20 mouse cellular contexts compared by ENCODE assay signal in the genomic region with DNA sequence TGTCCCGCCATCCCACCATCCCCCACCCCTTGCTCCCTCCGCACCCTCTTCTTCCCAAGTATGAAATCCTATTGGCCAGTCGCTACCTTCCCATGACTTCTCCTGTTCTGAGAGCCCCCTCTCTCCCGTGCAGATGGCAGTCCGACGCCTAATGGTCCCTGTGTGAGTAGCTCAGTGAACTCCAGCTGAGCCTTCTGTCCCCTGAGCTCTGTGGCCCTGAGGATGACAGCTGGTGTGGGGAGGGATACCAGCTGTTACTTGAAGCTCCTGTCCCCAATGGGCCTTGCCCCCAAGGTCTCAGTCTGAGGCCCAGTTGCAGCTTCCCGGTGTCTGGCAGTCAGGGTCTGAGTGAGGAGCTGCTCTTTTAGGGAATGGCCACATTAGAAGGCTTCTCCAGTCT. TPM values are rescaled to one million over a fixed set of nuclear protein-coding genes. Genes with fewer than 3 reads are reported as not detected.
DNase-seq lines count a peak whose midpoint lies in the region; ATAC-seq and TF ChIP-seq lines count a peak whose summit lies in the region.
"Had no signal": no experiment of that assay in that cellular context is flagged by ENCODE, and none has a peak within 500 bp of the region (broad histone marks: within the 10 kb centered on the region; RNA-seq: fewer than 3 reads in every experiment).

No protein-coding gene starts in this region.

- WGBS in lung, embryonic 14.5 days = 44% methylated on average over 7 of the region's 7 CpGs
- 67% methylated on average over 7 of the region's 7 CpGs for WGBS in neural tube, embryonic 11.5 days

- DNase-seq in embryo, embryonic 10 days (ENCODE audit: low spot score) = peak; percentile 23
- no peak for DNase-seq in embryo, embryonic 9.5 days (ENCODE audit: extremely low spot score)
- DNase-seq in lung, embryonic 14.5 days = peak; percentile 40
- DNase-seq in lung, adult 18-20 months = no peak
- DNase-seq in neural tube, embryonic 11.5 days (ENCODE audit: low spot score) = peak; percentile 54
- no peak for DNase-seq in neural tube, embryonic 10.5 days (ENCODE audit: extremely low spot score, low spot score)
- DNase-seq in retina, embryonic 14.5 days (ENCODE audit: low spot score) = peak; percentile 54
- no peak for DNase-seq in cerebellum, adult 9-10 months
- DNase-seq: adrenal gland, postnatal 10 days; cerebellum, adult 8-10 months; gastrocnemius, adult 2 months; kidney, adult 2 months; kidney, postnatal 14 days; thymus, adult 18-20 months; thymus, postnatal 36 days had no signal

- H3K9me3 ChIP-seq in lung, embryonic 14.5 days (ENCODE audit: low read depth, low read length) = no peaks in the 10 kb centered on the region
- H3K9me3 ChIP-seq in neural tube, embryonic 11.5 days (ENCODE audit: control insufficient read depth, low read length) = no peaks in the 10 kb centered on the region
- H3K9me3 ChIP-seq: embryonic facial prominence, embryonic 13.5 days had no signal

- peak; percentile 47; the same call in 1 of the 2 replicates for ATAC-seq in lung, embryonic 14.5 days (ENCODE audit: insufficient read depth)
- no peak for ATAC-seq in neural tube, embryonic 11.5 days (ENCODE audit: insufficient read depth, low FRiP score, low TSS enrichment)
- ATAC-seq: forebrain, embryonic 14.5 days; inflammation-experienced regulatory T-cells, adult 6 months had no signal

- H3K4me1 ChIP-seq in lung, embryonic 14.5 days (ENCODE audit: insufficient read depth) = no peaks in the 10 kb centered on the region
- H3K4me1 ChIP-seq in neural tube, embryonic 11.5 days (ENCODE audit: control insufficient read depth, insufficient read depth, low read length) = no peaks in the 10 kb centered on the region
- H3K4me1 ChIP-seq: embryonic facial prominence, embryonic 13.5 days had no signal

- no peak overlapping the region for H3K4me3 ChIP-seq in lung, embryonic 14.5 days (ENCODE audit: low read depth, low read length)
- no peak overlapping the region for H3K4me3 ChIP-seq in neural tube, embryonic 11.5 days (ENCODE audit: low read depth, low read length)
- H3K4me3 ChIP-seq: embryonic facial prominence, embryonic 13.5 days; gastrocnemius, adult 2 months had no signal

- no peaks in the 10 kb centered on the region for H3K36me3 ChIP-seq in lung, embryonic 14.5 days (ENCODE audit: insufficient read depth)
- no peaks in the 10 kb centered on the region for H3K36me3 ChIP-seq in neural tube, embryonic 11.5 days (ENCODE audit: control insufficient read depth, insufficient read depth, low read length)
- H3K36me3 ChIP-seq: embryonic facial prominence, embryonic 13.5 days had no signal

- no peak for TF ChIP-seq CTCF in lung, embryonic 14.5 days (IDR thresholded peaks at IDR 0.05; ENCODE audit: low read depth)

- H3K27me3 ChIP-seq in lung, embryonic 14.5 days (ENCODE audit: insufficient read depth, low read length) = peaks cover 2% of the 10 kb centered on the region; the same call in 1 of the 2 replicates
- no peaks in the 10 kb centered on the region for H3K27me3 ChIP-seq in neural tube, embryonic 11.5 days (ENCODE audit: control insufficient read depth, insufficient read depth, low read length)

- no peak overlapping the region for H3K4me2 ChIP-seq in lung, embryonic 14.5 days
- no peak overlapping the region for H3K4me2 ChIP-seq in neural tube, embryonic 11.5 days (ENCODE audit: low read depth)
- H3K4me2 ChIP-seq: embryonic facial prominence, embryonic 13.5 days had no signal

- H3K9ac ChIP-seq in lung, embryonic 14.5 days = no peak overlapping the region
- no peak overlapping the region for H3K9ac ChIP-seq in neural tube, embryonic 11.5 days (ENCODE audit: low read length)
- H3K9ac ChIP-seq: embryonic facial prominence, embryonic 13.5 days had no signal

- H3K27ac ChIP-seq in lung, embryonic 14.5 days (ENCODE audit: low read depth) = no peak overlapping the region
- no peak overlapping the region for H3K27ac ChIP-seq in neural tube, embryonic 11.5 days (ENCODE audit: low read depth, low read length)
- H3K27ac ChIP-seq: embryonic facial prominence, embryonic 13.5 days; gastrocnemius, adult 2 months had no signal

RNA-seq across cellular contexts. Expression of a gene that starts 10.5 kb away (rescaled TPM):
- 0.39 and 0.47 TPM in 2 replicates for polyA plus RNA-seq in lung, embryonic 14.5 days (2014; fragmentation: Nextera tagmentation; extraction: Ambion mirVana)
- polyA plus RNA-seq in neural tube, embryonic 11.5 days (2014; fragmentation: Nextera tagmentation; extraction: Ambion mirVana) = 3.6 and 6.2 TPM in 2 replicates

RNA-seq across cellular contexts. Expression of a gene that starts 33.3 kb away (rescaled TPM):
- polyA plus RNA-seq in lung, embryonic 14.5 days (2014; fragmentation: Nextera tagmentation; extraction: Ambion mirVana) = 2.6 and 3.0 TPM in 2 replicates
- polyA plus RNA-seq in neural tube, embryonic 11.5 days (2014; fragmentation: Nextera tagmentation; extraction: Ambion mirVana) = 0.15 and 0.69 TPM in 2 replicates
- polyA plus RNA-seq: inflammation-experienced regulatory T-cells, adult 6 months; kidney, adult 2 months; limb, embryonic 11.5 days; liver, adult 2 months had no signal

Comparison
In these comparisons a context has a peak if more than half of its experiments do, and no peak if none do; other contexts are left out.
1. DNase-seq: peak in embryo, embryonic 10 days (single experiment), lung, embryonic 14.5 days (single experiment), neural tube, embryonic 11.5 days (single experiment) and retina, embryonic 14.5 days (single experiment); none in embryo, embryonic 9.5 days (single experiment), lung, adult 18-20 months (0 of 2), neural tube, embryonic 10.5 days (single experiment) and cerebellum, adult 9-10 months (single experiment).